Mouse (Mus musculus): ENCODE data around the gene Sec14l5.

- TF ChIP-seq CTCF (IDR thresholded peaks at IDR 0.05; ENCODE audit: low read depth, low read length) (no peak), POLR2A (IDR thresholded peaks at IDR 0.05; ENCODE audit: extremely low read depth, insufficient read depth, low read length) (no peak)
Measured at GRCm38 (mm10) chr16:5232982-5233381, 86.1 kb downstream of the Sec14l5 start.
